Mouse (Mus musculus) cortical plate, adult 2 months (tissue): ENCODE results near the gene Phactr1.

Experiments used
- CTCF ChIP-seq: fragments of 200-500 bp; IDR thresholded peaks from 2 replicates; pipeline ENCODE4 v1.5.1; 2011; ENCODE audit warnings: mild to moderate bottlenecking, control low read depth, low read length; ENCODE audit not compliant: insufficient read depth; ENCODE audit errors: extremely low read depth
- POLR2A ChIP-seq: fragments of 200-500 bp; IDR thresholded peaks from 2 replicates; pipeline ENCODE4 v1.6.1; 2011; ENCODE audit warnings: mild to moderate bottlenecking, low read length, control low read depth; ENCODE audit not compliant: insufficient read depth; ENCODE audit errors: extremely low read depth

- 0 out of 2 replicates have a peak, but pooled peaks have one; percentile 16 for TF ChIP-seq CTCF
- no peak for TF ChIP-seq POLR2A
These were observed 424.1 kb downstream of the Phactr1 start for GRCm38 (mm10) chr13:43104496-43104895.
